Mouse (Mus musculus) large intestine, adult 2 months (tissue): ENCODE data around the gene Optn. TPM values are rescaled to one million over a fixed set of nuclear protein-coding genes. Genes with fewer than 3 reads are reported as not detected.

Source experiments
- DNase-seq: peaks from one replicate; pipeline ENCODE4 v3.0.0-alpha.2; 2012; ENCODE audit warnings: low read depth, low spot score
- WGBS: fragments of 180-500 bp; shearing (Covaris S2); methylation state at CpG from one replicate; pipeline ENCODE4 v1.1.7; 2018; 5-methylcytosine and 5-hydroxymethylcytosine counted together
- polyA plus RNA-seq: library from polyadenylated mRNA; depleted of rRNA; stranded (reverse); fragments of >200 nt; gene quantifications from 2 replicates; pipeline ENCODE4 v1.2.3, GENCODE M21; 2012

Optn gene
- polyA plus RNA-seq, 1 experiment, result 19.1 TPM

- DNase-seq, result no peak
- WGBS, result 32% methylated on average over 15 of the region's 15 CpGs
Measured at GRCm38 (mm10) chr2:5033546-5034420, 30.1 kb downstream of the Optn start.

DNA sequence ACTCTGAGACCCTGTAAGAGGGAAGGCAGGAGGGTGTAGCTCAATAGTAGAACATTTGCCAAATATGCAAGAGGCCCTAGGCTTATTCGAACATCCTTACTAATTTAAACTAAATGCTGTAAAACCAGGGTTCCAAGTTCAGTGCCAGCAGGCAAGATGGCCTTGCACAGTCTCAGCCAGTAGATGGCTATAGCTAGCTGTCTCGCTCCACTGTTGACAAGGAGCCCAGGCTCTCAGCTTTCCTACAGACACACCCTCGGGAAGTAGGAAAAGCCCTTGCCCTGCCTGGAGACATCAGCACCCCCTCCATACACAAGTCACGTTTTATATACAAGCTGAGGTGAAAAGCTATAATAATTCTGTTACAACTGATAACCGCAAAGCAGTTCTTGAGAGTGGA is 31.2 kb downstream of the Optn start:
- WGBS, result 26% methylated on average over 5 of the region's 5 CpGs
- DNase-seq, result no peak

- DNase-seq, result no peak
- 89% methylated on average over 7 of the region's 7 CpGs for WGBS
Measured at GRCm38 (mm10) chr2:5031215-5031614, 32.6 kb downstream of the Optn start.

- no peak for DNase-seq
- 98% methylated on average over 4 of the region's 4 CpGs for WGBS
Measured at GRCm38 (mm10) chr2:5029808-5030207, 34.0 kb downstream of the Optn start.

GRCm38 (mm10) chr2:5028047-5028446 is 35.8 kb downstream of the Optn start:
- DNase-seq, result no peak
- WGBS, result 88% methylated on average over 7 of the region's 7 CpGs

GRCm38 (mm10) chr2:5027057-5027456 is 36.8 kb downstream of the Optn start:
- no peak for DNase-seq
- WGBS, result 81% methylated on average over 6 of the region's 6 CpGs

DNA sequence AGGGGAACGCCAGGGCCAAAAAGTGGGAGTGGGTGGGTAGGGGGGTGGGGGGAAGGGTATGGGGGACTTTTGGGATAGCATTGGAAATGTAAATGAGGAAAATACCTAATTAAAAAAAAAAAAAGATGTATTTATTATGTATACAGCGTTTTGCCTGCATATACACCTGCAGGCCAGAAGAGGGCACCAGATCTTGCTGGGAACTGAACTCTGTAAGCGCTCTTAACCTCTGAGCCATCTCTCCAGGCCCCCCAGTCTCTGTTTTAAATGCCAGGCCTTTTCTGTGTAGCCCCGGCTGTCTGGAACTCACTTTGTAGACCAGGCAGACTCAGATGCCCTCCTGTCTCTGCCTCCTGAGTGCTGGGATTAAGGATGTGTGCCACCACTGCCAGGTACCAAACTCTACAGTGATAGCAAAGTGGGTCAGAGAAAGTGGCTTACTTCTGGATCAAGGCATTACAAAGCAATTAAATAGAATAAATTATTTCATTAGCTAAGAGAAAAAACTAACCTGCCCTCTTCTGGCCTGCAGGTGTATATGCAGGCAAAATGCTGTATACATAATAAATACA is 38.6 kb downstream of the Optn start:
- 86% methylated on average over 4 of the region's 4 CpGs for WGBS
- DNase-seq, result no peak

GRCm38 (mm10) chr2:5023699-5024399 is 40.0 kb downstream of the Optn start:
- 85% methylated on average over 14 of the region's 14 CpGs for WGBS

GRCm38 (mm10) chr2:5023275-5023674 is 40.6 kb downstream of the Optn start:
- 72% methylated on average over 2 of the region's 2 CpGs for WGBS
- DNase-seq, result no peak

More at GRCm38 (mm10) chr2:5023699-5024399, 40.0 kb downstream of the Optn start:
- no peak for DNase-seq

DNA sequence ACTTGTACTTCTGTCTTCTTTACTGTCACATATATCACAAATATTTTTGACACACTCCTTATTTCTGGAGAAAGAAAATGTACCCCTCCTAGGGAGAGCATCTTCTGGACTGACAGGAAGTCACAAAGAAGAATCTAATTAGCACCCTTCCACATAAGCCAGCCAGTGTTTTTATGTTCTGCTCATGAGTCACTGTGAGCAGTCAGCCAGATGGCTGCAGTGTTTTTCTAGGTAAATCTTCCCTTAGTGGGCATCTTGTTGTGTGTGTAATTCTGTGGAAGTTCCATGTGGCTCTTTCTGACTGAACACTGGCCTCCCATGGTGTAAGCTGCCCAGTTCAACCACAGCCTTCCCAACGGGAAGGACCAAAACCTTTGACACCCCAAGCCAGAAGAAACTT is 44.1 kb downstream of the Optn start:
- 65% methylated on average over 1 of the region's 1 CpGs for WGBS
- DNase-seq, result no peak

DNA sequence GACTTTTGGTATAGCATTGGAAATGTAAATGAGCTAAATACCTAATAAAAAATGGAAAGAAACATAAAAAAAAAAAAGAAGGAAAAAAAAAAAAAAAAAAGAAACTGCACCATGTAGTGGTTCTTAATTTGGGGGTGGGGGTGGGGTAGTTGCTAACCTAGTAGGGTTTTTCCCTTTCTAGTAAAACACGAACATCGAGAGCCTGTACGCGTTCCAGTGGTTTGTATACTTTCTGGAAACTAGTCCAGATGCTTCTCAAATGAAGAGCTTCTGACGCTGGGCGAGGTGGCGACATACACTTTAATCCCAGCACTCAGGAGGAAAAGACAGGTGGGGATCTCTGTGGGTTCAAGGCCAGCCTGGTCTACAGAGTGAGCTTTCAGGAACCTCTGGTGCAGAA is 46.9 kb downstream of the Optn start:
- WGBS, result 89% methylated on average over 7 of the region's 7 CpGs
- no peak for DNase-seq

GRCm38 (mm10) chr2:5015527-5015926 is 48.3 kb downstream of the Optn start:
- 87% methylated on average over 6 of the region's 6 CpGs for WGBS
- no peak for DNase-seq

DNA sequence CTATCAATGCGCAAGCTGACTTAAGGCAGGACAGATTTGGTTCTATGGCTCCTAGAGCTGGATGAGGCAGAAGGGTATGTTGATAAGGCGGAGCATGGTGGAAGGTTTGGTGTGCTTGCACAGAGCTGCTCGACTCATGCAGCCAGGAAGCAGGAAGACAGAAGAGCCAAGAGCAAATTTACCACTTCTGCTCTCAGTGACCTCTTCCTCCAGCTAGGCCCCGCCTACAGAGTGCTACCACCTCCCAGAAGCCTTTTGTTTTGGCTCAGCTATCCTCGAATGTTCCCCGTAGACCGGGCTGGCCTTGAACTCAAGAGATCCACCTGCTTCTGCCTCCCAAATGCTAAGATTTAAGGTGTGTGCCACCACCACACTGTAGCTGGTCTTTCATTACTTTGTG is 49.2 kb downstream of the Optn start:
- 61% methylated on average over 7 of the region's 7 CpGs for WGBS

GRCm38 (mm10) chr2:5012491-5013324 is 51.1 kb downstream of the Optn start, which contains the start of gene Mcm10:
TSS of gene Mcm10 (minus strand) at chr2:5012791.
- DNase-seq, result peak; percentile 88
- 3% methylated on average over 32 of the region's 32 CpGs for WGBS

More for the DNA sequence above, 49.2 kb downstream of the Optn start:
- no peak for DNase-seq

DNA sequence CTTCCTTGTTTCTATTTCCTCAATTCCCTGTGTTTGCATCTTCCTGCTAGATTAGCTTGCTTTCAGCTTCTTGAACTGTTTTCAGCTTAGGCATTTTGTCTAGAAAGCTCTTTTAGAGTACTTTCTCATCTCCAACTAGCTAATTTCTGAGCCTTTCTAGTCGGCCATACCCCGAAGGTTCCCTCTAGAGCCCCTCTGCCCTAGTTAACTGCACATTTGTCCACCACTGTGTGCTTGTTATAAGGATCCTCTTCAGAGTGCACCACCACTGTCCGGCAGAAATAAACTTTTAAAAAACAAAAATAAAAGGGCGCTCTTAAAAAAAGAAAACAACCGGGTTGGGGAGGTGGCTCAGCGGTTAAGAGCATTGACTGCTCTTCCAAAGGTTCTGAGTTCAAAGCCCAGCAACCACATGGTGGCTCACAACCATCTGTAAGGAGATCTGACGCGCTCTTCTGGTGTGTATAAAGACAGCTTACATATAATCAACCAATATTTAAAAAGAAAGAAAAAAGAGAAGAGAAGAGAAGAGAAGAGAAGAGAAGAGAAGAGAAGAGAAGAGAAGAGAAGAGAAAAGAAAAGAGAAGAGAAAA is 51.9 kb downstream of the Optn start:
- DNase-seq, result no peak
- WGBS, result 3% methylated on average over 8 of the region's 8 CpGs

DNA sequence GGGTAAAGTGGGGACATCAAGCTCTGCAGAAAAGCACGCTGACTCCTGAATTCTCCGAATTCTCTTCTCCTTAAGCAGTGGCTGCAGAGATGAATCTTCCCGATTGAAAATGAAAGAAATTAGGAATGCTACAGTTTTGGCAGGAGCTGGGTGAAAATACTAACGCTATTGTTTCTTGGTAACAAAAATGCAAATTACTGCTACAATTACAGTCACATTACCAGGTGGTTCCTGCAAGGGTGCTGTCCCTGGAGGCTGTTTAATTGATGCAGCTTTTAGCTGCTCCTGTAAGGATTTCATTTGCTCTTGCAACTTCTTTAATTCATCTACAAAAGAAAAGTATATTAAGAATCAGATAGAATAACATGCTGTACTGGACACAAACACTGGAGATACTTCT is 56.7 kb downstream of the Optn start:
- 93% methylated on average over 4 of the region's 4 CpGs for whole genome bisulfite sequencing
- no peak for DNase-seq

- 92% methylated on average over 6 of the region's 6 CpGs for WGBS
- no peak for DNase-seq
Measured at GRCm38 (mm10) chr2:5001266-5001665, 62.6 kb downstream of the Optn start.

DNA sequence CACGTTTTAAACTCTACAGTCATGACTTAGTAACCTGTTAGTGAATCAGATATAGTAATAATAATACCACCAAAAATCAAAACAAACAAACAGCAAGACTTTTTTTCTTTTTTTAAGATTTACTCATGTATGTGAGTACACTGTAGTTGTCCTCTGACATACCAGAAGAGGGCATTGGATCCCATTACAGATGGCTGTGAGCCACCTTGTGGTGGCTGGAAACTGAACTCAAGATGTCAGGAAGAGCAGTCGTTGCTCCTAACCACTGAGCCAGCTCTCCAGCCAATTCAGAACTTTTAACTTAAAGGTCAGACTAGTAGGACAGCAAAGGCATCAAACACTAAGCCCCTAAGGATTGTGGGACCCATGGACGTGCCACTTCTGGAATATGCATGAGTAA is 64.9 kb downstream of the Optn start:
- DNase-seq, result no peak
- WGBS, result 67% methylated on average over 3 of the region's 3 CpGs

DNA sequence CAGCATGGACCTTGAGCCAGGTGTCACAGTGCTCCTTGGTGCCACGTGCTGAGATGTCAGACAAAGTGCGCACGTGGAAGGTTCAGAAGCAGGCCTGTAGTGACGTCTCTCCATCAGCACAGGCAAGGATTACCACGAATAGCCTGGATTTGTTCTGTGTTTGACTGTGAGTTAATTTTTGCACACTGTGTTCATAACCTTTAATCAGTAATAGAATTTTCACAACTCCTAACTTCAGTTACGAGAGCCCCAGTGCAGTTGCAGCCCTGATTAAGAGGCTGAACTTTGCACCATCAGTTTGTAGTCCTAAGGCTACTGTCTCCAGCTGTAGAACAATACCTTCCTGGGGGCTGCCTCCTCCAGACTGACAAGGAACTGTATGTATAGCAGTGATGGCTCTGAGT is 67.4 kb downstream of the Optn start:
- WGBS, result 62% methylated on average over 6 of the region's 6 CpGs
- DNase-seq, result no peak
